Mouse (Mus musculus) frontal cortex, postnatal 36 days (tissue): ENCODE measurements around the gene Gm20547.

Experiments
- DNase-seq, 2 experiments: peaks; one replicate each; pipeline ENCODE4 v3.0.0; 2022; ENCODE audit warnings: low spot score in 2 of 2

The Gm20547 gene

DNA sequence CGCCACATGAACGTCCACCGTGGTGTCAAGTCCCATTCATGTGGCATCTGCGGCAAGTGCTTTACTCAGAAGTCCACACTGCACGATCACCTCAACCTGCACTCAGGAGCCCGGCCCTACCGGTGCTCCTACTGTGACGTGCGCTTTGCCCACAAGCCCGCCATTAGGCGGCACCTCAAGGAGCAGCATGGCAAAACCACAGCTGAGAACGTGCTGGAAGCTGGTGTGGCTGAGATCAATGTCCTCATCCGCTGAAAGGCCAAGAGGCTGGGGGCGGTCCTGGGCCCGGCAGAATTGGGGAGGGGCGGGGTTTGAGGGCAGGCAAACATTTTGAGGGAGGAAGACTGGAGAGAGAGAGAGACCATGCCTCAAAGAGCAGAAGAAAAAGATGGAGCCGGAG is 14.5 kb upstream of the Gm20547 start:
- DNase-seq = no peak

DNA sequence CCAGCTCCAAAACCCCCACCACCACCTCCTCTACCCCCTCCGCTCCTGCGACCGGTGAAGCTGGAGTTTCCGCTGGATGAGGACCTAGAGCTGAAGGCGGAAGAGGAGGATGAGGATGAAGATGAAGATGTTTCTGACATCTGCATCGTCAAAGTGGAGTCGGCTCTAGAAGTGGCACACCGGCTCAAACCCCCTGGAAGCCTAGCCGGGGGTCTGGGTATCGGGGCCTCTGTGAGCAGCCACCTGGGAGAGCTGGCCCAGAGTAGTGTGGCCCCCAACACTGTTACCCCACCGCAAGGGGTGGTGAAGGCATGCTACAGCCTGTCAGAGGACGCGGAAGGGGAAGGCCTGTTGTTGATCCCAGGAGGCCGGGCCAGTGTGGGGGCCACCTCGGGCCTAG is 13.9 kb upstream of the Gm20547 start:
- DNase-seq = no peak

DNA sequence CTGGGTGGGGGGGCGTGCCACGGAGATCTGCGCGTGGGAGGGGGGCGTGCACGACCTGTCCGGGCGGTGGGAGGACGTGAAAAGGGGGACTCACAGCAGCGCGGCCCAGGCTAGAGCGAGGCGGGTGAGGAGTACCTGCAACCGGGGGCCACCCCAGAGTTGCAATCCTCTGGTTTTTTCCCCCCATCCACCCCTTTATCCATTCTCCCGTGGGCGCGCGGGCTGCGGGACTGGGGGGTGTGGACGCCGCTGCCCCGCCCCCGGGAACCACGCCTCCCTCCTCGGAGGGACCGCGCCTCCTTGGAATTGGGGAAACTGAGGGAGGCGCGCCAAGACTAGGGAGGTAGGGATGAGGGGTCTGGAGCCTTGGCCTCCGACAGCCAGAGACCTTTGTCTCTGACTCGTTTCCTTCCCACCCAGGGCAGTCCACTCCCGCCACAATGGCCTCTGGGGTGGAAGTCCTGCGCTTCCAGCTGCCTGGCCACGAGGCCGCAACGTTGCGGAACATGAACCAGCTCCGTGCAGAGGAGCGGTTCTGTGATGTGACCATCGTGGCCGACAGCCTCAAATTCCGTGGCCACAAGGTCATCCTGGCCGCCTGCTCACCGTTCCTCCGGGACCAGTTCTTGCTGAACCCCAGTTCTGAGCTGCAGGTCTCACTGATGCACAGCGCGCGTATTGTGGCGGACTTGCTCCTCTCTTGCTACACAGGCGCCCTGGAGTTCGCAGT is 13.1 kb upstream of the Gm20547 start:
- peak; percentile 34 to 38 for DNase-seq

- peak; percentile 89 to 92 for DNase-seq
These were observed 12.3 kb upstream of the Gm20547 start for GRCm38 (mm10) chr17:34894074-34894597.

DNA sequence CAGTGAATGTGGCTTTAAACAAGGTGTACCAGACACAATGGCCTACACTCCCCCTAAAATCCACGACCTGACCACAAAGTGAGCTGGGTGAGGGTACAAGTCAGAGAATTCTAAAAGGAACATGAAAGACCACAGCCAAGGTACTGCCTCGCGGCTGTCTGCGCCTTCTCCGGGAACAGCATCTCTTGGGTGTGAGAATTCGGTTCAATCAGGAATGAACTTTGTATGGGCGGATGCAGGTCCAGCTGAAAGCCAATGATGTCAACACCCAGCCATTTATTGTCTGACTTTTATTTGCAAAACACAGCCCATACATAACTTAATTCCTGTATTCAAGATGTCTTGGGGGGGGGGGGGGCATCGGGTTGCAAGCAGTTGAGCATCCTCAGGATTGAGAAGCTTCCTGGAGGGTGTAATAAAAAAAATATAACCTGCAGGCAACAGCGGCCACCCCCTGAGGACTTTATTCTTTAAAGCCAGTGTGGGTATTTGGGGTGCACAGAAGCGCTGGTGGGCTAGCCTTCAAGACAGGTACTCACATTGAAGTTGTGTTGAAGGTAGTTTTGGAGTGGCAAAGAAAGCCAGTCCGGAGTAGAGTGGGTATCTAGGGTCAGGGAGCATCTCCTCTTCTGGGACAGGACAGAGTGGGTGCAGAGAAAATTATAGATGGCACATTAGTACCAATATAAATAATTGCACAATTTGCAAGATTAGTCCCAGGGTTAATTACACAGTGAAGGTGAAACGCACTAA is 11.4 kb upstream of the Gm20547 start:
- no peak for DNase-seq

- DNase-seq = no peak
These were observed 9.5 kb upstream of the Gm20547 start for GRCm38 (mm10) chr17:34891377-34891776.

DNA sequence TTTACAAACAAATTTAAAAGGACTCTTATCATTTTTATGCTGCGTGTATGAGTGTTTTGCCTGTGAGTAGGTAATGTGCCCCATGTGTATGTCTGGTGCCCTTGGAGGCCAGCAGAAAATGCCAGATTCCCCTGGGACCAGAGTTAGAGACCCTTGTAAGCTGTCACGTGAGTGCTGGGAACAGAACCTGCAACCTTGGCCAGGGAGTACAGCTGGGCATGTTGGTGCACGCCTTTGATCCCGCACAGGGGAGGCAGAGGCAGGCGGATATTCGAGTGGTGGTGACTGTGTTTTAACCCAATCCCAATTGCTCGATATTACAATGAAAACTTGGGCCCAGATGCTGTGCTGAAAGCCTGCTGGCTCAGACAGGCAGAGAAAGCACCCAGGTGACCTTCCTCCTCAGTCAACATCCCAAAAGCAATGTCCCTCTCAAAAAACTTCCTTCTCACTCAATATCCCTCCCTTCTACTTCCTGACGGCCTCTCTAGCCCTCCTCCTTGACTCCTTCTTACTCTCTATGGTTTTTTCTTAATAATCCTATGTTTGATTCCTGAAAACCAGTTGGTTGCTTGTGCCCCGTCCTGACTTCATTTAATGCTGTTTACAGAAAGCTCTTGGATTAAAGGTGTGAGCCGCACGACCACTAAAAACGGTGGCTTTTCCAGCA is 8.4 kb upstream of the Gm20547 start:
- DNase-seq = no peak

DNA sequence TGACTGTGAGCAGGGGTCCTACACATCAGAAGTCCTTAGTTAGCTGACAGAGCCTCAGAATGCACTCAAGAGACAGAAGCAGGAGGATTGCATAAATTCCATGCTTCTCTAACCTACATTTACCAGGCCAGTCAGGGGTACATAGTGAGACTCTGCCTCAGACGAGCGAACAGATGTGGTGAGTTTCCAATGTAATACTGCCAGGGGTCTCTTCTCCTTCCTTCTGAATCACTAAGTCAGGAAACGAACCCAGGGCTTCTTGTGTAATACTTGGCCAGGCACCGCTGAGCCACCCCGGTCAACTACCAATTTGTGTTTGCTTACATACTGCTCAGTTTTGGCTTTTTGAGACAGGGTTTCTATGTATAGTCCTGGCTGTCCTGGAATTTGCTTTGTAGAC is 6.1 kb upstream of the Gm20547 start:
- no peak for DNase-seq

DNA sequence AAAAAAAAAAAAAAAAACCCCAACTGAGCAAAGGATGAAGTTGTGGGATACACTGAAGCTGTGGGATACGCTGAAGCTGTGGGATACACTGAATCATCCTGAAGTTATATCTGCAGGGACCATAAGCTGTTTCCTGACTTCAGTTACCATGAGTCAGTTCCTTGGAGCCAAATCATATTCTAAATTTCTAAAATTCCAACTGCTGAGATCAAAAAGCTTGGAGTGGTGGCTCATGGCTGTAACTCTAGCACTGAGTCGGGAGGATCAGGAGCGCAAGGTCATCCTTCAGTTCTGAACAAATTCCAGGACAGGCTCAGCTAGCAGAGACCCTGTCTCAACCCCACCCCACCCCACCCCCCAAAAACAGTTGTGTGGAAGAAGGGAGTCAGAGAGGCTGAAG is 3.8 kb upstream of the Gm20547 start:
- no peak for DNase-seq

GRCm38 (mm10) chr17:34884704-34885103 is 2.9 kb upstream of the Gm20547 start:
- DNase-seq = no peak

- no peak for DNase-seq
These were observed 1.5 kb upstream of the Gm20547 start for GRCm38 (mm10) chr17:34883332-34883731.

GRCm38 (mm10) chr17:34881166-34881565 is 676 bp downstream of the Gm20547 start:
- no peak for DNase-seq

DNA sequence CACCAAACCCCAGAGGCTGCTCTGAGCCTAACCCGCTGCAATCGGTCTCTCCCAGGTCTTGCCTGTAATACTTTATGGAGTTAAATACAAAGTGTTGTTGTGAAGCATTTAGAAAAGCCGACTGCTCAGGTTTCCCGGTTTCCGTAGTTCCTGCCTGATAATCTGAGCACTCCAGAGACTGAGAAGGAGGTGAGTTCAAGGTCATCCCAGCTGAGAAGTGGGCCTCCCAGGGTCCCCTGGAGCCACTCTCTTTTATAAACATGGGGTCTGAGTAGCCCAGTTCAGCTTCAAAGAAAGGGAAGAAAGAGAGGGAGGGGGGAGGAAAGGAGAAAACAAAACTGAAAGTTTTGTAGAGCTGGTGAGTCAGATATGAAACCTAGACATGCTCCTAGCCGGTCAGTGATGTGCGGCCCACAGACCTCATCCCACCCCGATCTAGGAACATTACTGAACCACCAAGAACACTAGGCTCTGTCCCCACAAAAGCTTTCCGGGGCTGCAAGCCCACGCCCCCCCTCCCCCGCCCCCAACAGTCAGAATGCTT is 2.4 kb downstream of the Gm20547 start, which contains the start of gene Zbtb12:
Zbtb12 (plus strand) TSS at position 148 of the 544 bp plus-strand sequence.
- no peak for DNase-seq

DNA sequence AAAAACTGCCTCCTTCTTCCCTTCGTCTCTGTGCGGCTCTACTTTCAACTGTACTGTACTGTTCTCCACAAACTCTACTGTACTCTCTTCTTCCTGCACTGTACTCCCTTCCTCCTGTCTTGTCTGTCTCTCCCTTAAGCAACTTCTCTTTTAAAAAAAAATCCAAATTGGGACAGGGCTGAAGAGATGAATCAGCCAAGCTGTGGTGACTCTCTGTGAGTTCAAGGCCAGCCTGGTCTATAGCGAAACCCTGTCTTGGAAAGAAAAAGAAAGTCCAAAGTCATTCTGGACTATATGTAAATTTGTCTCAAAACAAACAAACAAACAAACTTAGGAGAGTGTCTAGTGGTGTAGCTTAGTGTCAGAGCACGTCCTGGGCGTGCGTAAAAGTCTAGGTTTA is 7.5 kb downstream of the Gm20547 start:
- DNase-seq = no peak

DNA sequence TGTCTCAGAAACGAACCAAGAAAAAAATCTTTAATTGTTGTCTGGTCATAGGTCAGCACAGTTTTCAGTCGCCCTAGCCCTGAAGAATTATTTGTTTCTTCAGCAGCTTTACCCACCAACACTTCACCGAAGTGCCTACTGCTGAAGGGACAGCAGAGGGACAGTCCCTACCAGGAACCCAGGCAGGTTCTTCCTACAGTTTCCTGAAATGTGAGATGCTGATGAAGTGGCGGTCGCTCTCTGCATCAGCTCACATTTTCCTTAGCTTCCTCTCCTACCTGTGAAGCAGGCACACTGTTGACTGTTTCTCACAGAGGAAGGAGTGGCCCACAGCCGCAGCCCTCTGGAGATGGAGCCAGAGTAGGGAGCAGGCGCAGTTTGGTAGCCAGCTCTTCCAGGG is 15.9 kb downstream of the Gm20547 start:
- no peak for DNase-seq

GRCm38 (mm10) chr17:34862416-34863081 is 19.3 kb downstream of the Gm20547 start, which contains the start of gene Cfb:
Cfb (minus strand) TSS chr17:34862518.
- DNase-seq = no peak

DNA sequence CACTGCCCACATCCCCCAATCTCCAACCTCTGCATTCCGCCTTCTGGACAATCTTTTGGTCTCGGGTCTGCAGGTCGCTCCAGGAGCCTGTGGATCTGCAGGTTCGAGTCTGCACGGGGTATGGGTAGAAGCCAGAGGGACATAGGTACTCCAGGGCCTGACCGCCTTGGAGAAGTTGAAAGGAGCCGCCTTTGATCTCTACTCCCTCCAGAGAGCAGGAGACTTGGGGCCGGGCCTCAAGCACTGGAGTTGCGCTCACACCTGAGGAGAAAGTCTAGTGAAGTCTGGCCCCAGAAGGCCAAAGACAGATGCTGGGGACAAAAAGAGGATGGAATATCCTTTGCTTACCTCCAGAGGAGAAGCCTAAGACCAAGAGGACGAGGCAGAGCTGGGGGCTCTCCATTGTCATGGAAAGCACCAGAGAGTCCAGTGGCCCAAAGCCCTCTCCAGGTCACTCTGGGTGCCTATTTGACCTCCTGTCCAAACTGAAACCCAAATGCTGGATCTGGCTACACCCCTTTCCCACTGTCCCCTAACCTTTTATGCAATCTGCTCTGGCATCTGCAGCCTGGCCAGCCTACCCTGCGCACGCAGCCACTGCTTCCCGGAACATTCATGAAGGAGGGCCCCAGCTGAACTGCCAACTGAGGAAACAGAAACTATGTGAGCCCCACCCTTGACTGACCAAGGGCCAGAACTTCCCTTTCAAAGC is 20.0 kb downstream of the Gm20547 start:
- DNase-seq = no peak

DNA sequence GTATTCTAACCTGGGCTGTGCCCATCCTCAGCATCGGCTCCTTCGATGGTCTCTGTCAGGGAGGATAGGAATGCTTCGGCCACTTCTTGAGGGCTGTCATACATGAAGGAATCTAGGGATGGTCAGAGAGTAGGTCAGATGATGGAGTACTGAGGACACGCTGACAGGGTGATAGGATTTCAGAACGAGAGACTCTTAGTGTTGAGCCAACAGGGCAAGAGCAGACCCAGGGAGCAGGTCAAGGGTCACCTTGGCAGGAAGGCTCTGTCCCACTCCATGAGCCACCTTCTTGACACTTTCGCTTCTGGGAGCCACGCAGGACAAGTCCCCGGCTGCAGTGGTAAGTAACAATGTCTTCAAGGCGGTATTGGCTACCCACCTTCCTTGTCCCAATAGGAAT is 21.3 kb downstream of the Gm20547 start:
- DNase-seq = no peak

- DNase-seq = no peak
These were observed 23.2 kb downstream of the Gm20547 start for GRCm38 (mm10) chr17:34858670-34859069.

- DNase-seq = no peak
These were observed 26.0 kb downstream of the Gm20547 start for GRCm38 (mm10) chr17:34855825-34856224.

DNA sequence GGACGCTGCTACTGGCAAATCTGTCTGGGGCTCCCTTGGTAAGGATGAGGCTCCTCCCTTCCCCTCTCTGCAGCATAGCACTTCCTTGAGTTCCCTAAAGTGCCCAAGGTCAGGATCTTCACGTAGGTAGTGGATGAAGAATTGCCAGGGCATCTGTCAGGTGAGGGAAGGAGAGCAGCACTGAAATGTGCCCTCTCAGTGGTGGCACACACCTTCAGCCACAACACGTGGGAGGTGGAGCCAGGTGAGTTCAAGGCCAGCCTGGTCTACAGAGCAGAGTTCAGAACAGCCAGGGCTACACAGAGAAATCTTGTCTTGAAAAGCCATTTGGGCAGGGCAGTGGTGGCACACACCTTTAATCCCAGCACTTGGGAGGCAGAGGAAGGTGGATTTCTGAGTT is 27.1 kb downstream of the Gm20547 start:
- DNase-seq = no peak
